Mouse (Mus musculus) spleen, postnatal 10 days (tissue): ENCODE results near the gene Sec22b.

Source experiments
- DNase-seq, 2 experiments: peaks; one replicate each; pipeline ENCODE4 v3.0.0; 2021 to 2022; ENCODE audit warnings: low spot score in 2 of 2

Gene Sec22b

DNA sequence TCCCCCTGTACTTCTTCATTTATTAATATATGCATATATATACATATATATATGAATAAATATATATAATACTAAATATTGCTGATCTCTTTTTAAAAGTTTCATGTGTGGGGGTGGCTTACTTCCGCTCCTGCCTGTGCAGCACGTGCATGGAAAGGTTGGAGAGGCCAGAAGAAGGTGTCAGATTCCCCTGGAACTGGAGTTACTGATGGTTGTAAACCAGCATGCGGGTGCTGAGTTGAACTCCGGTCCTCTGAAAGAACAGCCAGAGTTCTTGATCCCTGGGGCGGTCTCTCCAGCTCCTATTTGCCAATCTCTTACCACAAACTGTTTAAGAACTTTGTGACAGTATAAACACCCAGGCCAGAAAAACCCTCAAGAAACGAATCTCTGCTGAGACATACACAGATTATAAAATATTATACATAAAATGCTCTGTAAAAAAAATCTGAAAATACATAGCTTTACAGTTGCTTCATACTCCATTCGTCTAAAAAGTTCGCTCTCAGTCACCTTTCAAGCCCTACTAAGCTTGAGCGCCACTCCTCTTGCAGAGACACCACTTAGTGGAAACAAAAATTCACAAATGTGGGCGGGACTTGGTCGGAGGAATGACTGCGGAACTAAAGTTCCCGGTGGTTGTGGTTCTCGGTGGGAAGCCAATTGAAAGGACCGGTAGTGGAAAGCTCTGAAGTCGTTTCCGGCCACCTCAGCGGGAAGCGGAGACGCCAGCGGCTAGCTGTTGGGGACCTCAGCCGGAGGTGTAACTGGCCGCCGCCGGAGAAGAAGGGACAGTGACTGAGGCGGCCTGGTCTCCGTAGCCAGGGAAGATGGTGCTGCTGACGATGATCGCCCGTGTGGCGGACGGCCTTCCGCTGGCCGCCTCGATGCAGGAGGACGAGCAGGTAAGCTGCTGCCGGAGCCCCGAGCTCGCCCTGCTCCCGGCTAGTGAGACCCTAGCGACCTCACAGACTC is at the start of gene Sec22b:
TSS of gene Sec22b (plus strand) at position 675 of the 975 bp plus-strand sequence.
- peak; percentile 78 to 86 for DNase-seq

- no peak for DNase-seq
Observed at GRCm38 (mm10) chr3:97851803-97852202, 49.2 kb upstream of the Sec22b start.

- no peak for DNase-seq
Observed at GRCm38 (mm10) chr3:97854575-97855384, 46.2 kb upstream of the Sec22b start.

DNA sequence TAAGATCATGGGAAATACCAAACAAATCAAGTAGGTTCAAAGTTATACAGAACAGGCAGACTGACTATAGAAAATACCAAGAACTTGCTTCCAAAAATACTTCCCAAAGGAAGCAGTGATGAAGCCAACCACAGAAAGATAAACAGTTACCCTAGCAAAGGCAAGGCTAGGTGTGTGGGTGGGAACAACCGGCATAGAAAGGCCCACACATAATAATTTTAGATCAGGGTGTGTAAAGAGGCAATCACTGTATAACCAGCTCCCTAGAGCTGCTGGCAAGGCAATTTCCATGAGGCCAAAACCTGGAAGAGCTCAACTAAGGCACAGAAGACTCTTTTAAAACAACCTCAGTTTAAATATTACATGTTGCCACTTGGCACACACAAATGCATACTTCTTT is 41.6 kb upstream of the Sec22b start:
- no peak for DNase-seq

- no peak for DNase-seq
Observed at GRCm38 (mm10) chr3:97860820-97861451, 40.1 kb upstream of the Sec22b start.

DNA sequence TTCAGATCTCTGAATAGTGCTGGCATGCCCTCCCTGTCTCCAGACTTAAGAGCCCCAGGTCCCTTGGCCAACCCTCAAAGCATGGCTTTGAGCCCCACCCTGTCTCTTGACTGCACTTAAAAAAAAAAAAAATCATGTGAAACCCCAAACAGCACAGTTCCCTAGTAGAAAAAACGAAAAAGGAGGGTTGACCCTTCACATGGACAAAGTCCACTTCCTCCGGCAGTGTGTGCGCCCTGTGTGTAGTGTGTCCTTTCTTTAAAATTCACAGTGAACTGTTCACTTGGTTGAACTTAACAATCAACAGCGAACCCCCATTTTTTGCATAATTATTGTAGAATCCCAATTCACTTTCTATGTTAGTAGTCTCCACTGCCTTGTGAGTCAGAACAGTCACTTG is 34.3 kb upstream of the Sec22b start:
- DNase-seq, result no peak

DNA sequence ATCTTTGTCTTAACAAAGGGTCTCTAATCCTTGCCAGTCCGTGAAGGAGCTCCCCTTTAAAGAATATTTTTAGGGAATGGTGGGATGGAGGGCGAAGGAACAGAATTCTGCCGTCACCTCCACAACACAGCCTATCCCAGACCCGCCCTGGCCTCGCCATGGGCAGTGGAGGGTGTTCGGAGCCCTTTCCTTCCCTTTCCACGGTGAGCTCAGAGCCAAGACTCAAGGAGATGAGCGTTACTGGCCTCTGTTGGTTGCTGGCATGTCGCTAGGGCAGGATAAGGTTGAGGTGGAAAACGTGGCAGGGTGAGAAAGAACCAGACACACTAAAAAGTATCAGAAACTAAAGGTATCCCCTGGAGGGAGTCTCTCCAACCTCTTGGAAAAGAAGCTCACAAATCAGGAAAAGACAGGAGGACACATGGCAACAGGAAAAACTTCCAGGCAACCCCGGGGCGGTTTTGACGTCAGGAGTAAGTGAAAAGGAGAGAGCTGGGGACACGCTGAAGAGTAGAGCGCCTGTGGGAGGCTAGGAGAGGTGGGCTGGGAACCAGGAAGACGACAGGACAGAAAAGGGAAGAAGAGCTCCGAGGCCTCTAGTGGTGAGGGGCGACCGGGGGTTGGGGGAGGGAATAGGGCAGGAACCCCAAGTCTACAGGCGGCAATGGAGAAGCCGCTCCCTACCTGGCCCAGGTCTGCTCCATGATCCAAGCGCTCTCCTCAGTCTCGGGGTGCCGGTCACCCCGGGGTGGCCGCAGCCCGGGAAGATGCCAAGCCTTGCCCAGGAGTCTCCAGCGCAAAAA is 33.6 kb upstream of the Sec22b start:
- DNase-seq, result no peak

DNA sequence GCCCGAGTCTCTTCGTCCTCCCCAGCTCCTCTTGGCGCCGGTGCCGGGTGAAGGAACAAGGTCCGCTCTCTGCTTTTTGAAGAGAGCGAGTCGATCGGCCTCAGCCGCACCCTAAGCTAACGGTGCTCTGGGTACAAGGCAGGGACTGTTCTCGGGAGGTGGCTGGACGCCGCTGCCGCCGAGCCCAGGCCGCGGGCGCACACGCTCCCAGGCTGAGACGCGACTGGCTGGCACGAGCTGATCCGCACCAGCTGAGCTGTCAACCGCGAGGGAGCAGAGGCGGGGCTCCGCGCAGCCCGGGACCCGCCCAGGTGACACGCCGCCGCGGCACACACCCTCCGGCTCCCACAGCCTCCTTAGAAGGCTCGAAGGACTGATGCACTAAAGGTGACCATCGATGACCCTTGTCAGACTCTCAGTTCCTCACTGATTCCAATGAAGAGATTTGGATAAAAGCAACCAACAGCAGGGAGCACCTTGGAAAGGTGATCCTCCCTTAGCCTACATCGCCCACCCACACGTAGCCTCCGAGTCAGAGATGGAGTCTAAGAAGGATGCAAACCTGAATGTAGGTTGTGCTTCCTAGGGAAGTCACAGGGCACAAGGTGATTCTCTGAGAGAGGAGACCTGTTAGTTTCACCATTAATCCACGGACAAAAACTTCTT is 32.8 kb upstream of the Sec22b start:
- peak; percentile 10 to 47 for DNase-seq

GRCm38 (mm10) chr3:97868733-97869132 is 32.3 kb upstream of the Sec22b start:
- no peak for DNase-seq

GRCm38 (mm10) chr3:97869730-97870129 is 31.3 kb upstream of the Sec22b start:
- no peak for DNase-seq

DNA sequence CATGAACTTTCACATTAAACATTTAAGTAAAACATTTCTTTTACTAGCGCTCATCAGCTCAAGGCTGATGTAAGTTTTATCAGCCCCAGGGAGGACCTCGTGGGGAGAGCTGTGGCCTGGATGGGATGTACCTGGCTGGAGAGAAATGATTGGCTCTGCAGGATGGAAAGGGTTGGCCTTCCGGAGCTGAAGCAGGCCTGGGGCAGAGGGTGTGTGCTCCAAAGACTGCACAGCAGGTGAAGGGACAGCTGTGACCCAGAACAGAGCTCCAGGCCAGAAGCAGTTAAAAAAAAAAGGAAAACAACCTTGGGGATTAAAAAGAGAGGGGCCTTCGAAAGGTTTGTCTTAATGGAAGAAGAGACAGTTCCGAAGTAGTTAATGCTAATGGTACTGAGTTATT is 26.2 kb upstream of the Sec22b start:
- DNase-seq, result no peak

- DNase-seq, result no peak
Observed at GRCm38 (mm10) chr3:97876259-97876658, 24.7 kb upstream of the Sec22b start.

GRCm38 (mm10) chr3:97879222-97879621 is 21.8 kb upstream of the Sec22b start:
- DNase-seq, result peak; percentile 41 to 81

GRCm38 (mm10) chr3:97881576-97881975 is 19.4 kb upstream of the Sec22b start:
- DNase-seq, result no peak

DNA sequence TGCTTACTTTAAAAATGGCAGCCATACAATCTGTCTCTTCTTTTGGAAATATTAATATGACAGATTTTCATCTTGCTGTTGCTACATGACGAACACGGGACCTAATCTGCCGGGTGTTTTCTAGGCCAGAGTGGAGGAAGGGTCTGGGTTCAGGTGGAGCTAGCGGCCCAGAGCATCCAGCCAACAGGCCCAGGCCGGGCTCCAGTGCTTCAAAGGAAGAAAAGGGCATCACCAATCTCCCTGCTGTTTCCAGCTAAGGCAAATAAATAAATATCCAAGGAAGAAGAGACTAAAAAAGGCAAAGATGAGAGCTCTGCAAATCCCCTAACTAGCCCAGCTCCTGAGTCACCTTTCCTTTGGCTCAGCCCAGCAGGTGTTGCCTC is 13.2 kb upstream of the Sec22b start:
- no peak for DNase-seq

DNA sequence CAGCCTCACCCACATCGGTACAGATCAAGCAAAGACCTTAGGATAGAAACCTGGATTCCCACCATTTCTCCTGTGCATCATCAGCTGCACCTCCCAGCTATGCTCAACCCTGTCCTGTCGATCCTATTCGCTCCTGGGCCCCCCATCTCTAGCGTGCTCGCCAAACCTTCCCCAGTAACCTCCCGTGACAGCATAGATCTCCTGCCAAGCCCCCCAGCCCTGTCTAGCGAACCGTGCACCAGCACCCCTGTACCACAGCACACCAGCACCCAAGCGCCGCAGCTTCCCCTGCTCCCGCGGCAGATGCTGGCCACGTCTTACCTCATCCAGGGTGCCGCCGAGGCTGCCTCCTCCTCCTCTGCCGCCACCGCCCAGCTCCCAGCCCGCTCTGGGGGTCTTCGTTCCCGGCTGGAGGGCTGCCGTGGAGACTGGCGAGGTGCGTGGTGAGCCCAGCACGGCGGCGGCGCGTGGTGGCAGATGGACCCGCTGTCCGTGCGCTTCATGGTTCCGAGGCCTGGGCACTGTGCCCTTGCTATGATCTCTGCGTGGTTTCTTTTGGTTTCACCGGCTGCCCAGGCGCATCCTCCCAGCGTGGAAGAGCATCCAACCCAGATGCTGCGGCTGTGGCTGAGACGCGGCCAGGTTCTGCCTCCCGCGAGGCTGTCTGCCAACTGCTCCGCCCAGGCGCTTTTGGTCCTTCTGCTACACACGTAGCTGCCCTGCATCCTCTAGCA is 12.7 kb upstream of the Sec22b start, which contains the start of gene Pde4dip:
TSS of gene Pde4dip (minus strand) at position 540 of the 734 bp plus-strand sequence.
- DNase-seq, result no peak

DNA sequence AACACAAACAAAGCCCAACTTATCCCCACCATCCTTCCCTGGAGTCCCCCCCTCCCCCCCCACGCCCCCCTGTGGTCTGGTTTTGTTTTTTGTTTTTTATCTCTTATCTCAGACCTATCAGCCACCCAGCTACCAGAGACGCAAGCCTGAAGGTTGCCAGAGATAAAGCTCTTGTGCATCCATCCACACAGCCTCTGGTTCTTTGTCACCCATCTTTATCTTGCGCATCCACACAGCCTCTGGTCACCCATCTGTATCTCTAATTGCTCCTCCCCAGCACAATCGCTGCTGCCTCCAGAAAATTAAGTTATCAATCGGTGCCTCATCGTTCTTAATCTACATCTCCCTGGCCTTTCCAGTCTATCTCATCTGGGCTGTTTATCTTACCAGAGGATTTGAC is 10.8 kb upstream of the Sec22b start:
- DNase-seq, result no peak

DNA sequence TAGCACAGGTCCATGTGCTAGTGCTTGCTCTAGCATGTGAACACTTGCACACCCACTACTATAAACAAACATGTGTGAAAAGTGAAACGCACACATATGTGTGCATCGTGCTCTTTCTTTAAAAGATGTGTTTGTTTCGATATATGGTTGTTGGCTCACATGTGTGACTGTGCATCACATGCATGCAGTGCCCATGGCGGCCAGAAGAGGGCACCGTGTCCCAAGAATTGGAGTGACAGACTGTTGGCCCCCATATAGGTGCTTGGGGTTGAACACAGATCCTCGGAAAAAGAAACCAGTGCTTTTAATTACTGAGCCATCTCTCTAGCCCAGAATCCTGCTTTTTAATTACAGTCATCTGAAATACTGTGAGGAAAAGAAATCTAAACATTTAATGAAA is 6.3 kb upstream of the Sec22b start:
- DNase-seq, result peak; percentile 39 to 74

GRCm38 (mm10) chr3:97898381-97898780 is 2.6 kb upstream of the Sec22b start:
- DNase-seq, result no peak

DNA sequence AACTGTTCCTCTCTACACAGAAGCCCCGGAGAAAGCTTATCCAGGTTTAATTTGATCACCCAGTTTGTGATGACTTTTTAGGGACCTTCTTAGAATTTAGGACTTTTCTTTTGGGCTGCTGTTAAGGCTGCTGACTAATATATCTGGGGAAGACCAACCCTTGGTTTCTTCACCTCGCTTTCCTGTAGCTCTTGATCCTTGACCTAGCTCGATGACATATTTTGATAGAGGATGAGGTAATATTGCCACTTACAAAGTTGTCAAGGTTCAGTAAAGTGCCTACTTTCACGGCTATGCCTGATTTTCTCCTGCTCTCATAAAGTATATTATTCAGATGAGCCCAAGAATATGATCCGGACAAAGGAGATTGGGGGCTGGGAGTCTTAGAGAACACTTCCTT is 596 bp downstream of the Sec22b start:
- DNase-seq, result no peak
